Mouse (Mus musculus) layer of hippocampus, postnatal 10 days (tissue): ENCODE measurements around the gene Gm49321. TPM values are rescaled to one million over a fixed set of nuclear protein-coding genes. Genes with fewer than 3 reads are reported as not detected.

ENCODE experiments used
- DNase-seq, 2 experiments: peaks; one replicate each; pipeline ENCODE4 v3.0.0; 2021; ENCODE audit warnings: low spot score in 2 of 2
- total RNA-seq, 2 experiments: library from RNA; stranded (reverse); gene quantifications; 2 replicates each; pipeline ENCODE4 v1.2.3; 2021

Gene Gm49321
- total RNA-seq, 2 experiments from 2014 or later = 4.9 to 12.5 TPM

GRCm38 (mm10) chr12:74009448-74009911 is 72.0 kb downstream of the Gm49321 start:
- peak; percentile 40 to 59 for DNase-seq

GRCm38 (mm10) chr12:74013739-74014138 is 76.3 kb downstream of the Gm49321 start:
- peak; percentile 90 to 92 for DNase-seq

GRCm38 (mm10) chr12:74014739-74015270 is 77.4 kb downstream of the Gm49321 start:
- DNase-seq = peak; percentile 38 to 51

- no peak for DNase-seq
These were observed 78.0 kb downstream of the Gm49321 start for GRCm38 (mm10) chr12:74015491-74015890.

Other genes starting within 250 kb of the Gm49321 start
- gene Hif1a, start 36.3 kb upstream of the Gm49321 start, total RNA-seq = 10 to 100 TPM; 62.4 to 64.4 TPM
- gene Snapc1, start 26.8 kb downstream of the Gm49321 start, total RNA-seq = 10 to 100 TPM; 27.4 to 34.5 TPM
- gene Syt16, start 60.0 kb downstream of the Gm49321 start, total RNA-seq = 10 to 100 TPM; 74.6 to 78.0 TPM